Mouse (Mus musculus) gastrocnemius, postnatal 36 days (tissue): ENCODE data around the gene Gm904. TPM values are rescaled to one million over a fixed set of nuclear protein-coding genes. Genes with fewer than 3 reads are reported as not detected.
"Not testable (repeated sequence)": the region's sequence is repeated elsewhere in the genome, so short reads cannot be mapped to it uniquely, and the experiment has no call there.

Experiments used
- DNase-seq, 2 experiments: peaks; one replicate each; pipeline ENCODE4 v3.0.0; 2022
- intact Hi-C: fragments of 180-260 bp; cut with DNase I; formaldehyde crosslinking; loops from one replicate; pipeline ENCODE4 v1.15.1; 2025
- long read RNA-seq, 2 experiments: library from polyadenylated mRNA; stranded (forward); transcript quantifications; one replicate each; pipeline ENCODE4 v2.0.0; 2021
- microRNA-seq, 2 experiments: library from miRNA; unstranded; fragments of <30 nt; microRNA quantifications; one replicate each; pipeline ENCODE4 v1.2.0; 2021
- total RNA-seq, 2 experiments: library from RNA; stranded (reverse); gene quantifications; 2 replicates each; pipeline ENCODE4 v1.2.3; 2021

The Gm904 gene
- total RNA-seq, result not detected
- long read RNA-seq, experiment 1, result 0 reads
- long read RNA-seq, experiment 2, result 0 reads

DNA sequence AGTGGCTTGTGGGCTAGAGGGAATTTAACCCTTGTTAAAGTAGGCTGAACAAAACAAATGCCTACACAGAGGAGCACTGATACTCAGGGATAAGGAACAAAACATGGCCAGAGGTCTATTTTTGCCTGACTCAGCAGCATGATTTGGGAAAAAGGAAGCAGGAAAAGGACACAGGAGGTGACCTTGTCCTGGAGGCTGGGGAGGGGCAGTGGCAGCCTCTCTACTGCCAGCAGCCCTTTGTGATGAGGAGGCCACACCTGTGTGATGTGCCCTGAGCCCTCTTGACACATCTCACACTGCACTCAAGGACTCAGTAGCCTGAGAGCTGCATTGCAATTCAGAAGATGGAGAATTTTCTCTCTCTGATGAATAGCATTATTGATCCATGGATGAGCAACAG lies at the start of gene Gm904:
Gene Gm904 (plus strand): TSS at position 301 of the 400 bp plus-strand sequence.
- intact Hi-C loops, DNase-seq: not testable (repeated sequence)

DNA sequence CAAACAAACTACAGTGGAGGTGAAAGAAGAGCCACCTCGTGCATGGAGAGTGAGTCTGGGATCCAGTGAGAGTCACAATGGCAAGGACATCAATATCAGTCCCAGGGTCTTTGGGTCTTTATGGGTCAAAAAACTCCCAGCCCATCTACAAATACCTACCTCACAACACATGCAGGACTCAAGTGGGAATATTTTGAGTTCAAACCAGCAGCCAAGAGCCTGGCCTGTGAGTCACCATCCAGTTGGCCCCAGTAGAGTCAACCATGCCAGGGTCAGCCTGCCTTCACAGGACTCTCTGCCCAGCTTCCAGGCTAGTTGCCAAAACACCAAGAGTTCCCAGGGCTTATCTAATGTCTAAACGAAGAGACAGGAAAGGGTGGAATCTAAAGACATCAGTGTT lies 5.7 kb downstream of the Gm904 start:
- intact Hi-C loops, DNase-seq: not testable (repeated sequence)

Small RNA genes lying within 50 kb of the gene (microRNA-seq; reads per million reads assigned to microRNA genes)
- gene Gm23952 (0 reads per million in 2 experiments), gene Mir683-2 (0 reads per million in 2 experiments)

Other genes starting within 250 kb of the Gm904 start
- 1 to 10 TPM; 2.1 to 2.9 TPM for gene Fbxw17, start 225.4 kb upstream of the Gm904 start, total RNA-seq
- gene Gm47429, start 199.3 kb upstream of the Gm904 start, total RNA-seq, result not detected
- not detected for gene Nutm2, start 175.9 kb upstream of the Gm904 start, total RNA-seq
- not detected for gene Gm8765, start 55.1 kb downstream of the Gm904 start, total RNA-seq